Mouse (Mus musculus) gastrocnemius, postnatal 25 days (tissue): ENCODE measurements around the gene Atp13a2. TPM values are rescaled to one million over a fixed set of nuclear protein-coding genes. Genes with fewer than 3 reads are reported as not detected.

Source experiments
- DNase-seq: peaks from one replicate; pipeline ENCODE4 v3.0.0; 2022
- total RNA-seq, 2 experiments: library from RNA; stranded (reverse); gene quantifications; 1 replicate in 1 of 2; 2 replicates in 1 of 2; pipeline ENCODE4 v1.2.3; 2021

Atp13a2 gene
- total RNA-seq, 2 experiments from 2014 or later: 16.4 to 18.2 TPM

DNA sequence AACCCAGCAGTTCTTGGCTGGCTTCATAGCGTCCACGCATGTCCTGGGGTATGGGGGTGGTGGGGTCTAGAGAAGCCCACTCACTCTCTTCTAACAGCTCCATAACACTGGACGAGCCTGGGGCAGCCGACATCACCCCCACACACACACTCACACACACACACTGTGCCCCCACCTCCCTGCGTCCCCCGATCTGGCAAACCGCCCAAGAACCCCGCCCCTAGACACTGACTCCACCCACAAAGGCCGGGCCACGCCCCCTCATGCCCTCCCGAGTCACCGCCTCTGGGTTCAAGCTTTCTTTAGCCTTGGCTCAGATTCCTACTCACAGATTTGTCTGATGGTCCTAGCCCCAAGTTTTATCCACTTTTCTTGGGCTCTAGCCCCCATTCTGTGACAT, 54.4 kb downstream of the Atp13a2 start:
- DNase-seq: no peak

DNA sequence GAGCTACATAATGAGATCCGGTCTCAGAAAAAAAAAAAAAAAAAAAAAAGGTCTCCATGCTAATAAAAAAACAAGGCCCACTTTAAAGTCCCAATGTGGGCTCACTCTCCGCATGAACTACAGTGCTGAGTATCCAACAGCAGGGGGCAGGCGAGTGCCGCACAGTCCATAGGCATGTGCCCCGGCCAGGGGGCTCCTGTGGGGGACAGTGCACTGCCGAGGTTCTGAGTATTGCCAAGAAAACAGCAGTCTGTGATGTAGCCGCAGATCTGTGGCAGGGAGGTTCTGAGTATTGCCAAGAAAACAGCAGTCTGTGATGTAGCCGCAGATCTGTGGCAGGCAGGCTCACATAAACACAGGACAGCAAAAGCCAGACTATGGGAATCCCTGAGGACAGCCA, 58.1 kb downstream of the Atp13a2 start:
- no peak for DNase-seq

DNA sequence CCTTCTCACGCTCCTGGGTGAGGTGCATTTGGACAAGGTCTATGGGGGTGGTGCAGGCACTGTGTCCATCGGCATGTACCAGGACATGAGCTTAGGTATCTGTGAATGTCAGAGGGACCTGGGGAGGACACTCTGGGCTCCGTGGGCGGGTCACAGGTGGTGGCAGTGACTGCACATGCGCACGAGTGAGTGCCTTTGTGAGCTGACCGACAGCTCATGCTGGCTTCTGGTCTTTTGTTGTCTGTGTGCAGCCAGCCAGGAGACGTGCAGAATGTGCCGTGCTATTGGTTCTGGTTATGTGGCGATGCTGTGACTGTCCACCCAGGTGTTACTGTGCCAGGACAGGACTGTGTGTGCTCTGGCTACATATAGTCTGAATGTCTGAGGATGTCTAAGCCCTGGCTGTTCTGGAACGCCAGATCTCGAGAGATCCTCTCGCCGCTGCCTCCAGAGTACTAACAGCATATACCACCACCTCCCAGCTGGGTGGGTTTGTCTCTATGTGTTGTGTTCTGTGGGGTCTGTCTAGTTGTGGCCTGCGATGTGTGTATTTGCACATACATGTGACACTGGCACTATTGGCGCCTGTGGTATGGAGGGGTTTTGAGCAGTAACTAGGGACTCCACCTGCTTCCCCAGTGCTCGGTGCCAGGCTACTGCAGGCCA, 62.3 kb downstream of the Atp13a2 start:
- no peak for DNase-seq

DNA sequence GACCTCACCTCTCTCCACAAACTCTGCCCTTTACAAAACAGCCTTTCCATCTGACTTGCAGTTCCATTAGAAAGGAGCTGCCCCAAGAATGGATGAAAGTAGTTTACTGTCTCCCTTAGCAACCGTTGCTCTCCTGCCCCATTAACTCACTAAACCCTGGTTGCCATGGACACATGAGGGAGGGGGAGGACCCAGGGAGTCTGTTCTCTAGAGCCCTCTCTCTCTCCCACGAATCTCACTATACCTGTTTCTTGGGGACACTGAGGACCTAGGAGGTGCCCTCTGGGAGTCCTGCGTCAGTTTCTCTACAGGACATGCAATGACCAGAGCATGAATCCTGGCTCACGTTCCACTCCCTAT, 62.8 kb downstream of the Atp13a2 start:
- DNase-seq: no peak

DNA sequence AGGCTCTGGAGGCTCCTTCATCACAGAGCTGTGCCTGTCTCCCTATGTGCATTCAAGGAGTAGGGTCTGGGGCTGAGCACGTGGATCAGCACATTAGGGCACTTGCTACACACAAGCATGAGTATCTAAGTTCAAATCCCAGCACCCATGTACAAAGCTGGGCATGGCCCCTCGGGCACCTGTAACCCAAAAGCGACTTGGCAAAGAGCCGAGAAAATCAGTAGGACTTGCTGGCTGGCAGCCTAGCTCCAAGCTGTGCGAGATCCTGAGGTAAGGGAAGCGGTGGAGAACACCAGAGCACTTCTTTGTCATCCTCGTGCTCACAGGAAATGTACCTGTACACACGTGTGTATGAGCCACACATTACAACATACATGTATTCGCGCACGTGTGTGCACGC, 65.8 kb downstream of the Atp13a2 start:
- DNase-seq: no peak

DNA sequence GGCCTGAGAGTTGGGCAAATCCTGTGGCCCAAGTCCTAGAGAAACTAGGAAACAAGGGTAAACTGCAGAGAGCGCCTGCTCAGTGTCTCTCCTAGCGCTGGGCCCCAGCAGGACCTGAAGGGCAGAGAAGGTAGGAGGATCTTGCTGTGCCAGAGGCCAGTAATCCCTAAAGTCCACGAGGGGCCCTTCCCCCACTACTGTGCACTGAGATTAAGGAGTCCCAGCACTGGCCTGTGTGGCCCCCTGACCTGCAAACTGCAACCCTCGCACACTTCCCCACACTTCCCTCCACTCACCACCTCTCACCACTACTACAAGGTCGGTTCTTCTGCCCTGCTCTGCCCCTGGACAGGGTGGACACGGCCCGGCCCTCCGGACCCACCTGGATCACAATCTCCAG, 66.5 kb downstream of the Atp13a2 start:
- no peak for DNase-seq

DNA sequence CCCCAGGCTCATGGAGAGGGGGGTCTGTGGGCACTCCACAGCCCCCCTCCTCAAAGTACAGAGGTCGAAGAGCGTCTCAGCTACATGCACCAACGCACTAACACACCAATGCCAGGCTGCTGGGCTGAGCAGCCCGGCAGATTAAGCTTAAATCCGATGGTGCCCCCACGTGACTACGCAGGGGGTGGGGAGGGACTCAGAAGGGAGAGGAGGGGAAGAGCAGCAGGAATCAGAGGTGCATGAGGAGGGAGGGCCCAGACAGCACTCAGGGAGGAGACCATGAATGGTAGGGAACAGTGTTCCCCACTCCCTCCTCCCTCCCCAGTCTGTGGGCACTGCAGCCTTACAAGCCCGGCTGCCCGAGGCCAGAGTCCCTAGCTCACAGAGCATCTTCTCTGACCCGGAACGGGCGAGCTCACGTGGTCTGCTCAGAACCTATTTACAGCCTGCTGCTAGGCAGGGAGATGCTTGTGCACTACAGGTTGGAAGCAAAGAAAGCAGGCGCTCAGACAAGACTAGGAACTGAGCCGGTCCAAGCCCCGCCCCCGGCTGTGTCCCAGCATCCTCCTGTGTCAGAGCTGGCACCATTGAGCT, 67.0 kb downstream of the Atp13a2 start:
- no peak for DNase-seq

Other genes starting within 250 kb of the Atp13a2 start
- not detected for gene Padi6, start 244.2 kb upstream of the Atp13a2 start, total RNA-seq
- under 1 TPM; 0.10 to 0.11 TPM for gene Padi4, start 212.6 kb upstream of the Atp13a2 start, total RNA-seq
- gene Padi3, start 176.2 kb upstream of the Atp13a2 start, total RNA-seq: 1 to 10 TPM; 1.8 to 3.1 TPM
- gene Padi1, start 141.1 kb upstream of the Atp13a2 start, total RNA-seq: under 1 TPM; 0.08 to 0.11 TPM
- gene Padi2, start 80.5 kb upstream of the Atp13a2 start, total RNA-seq: 100 to 1,000 TPM; 148 to 165 TPM
- 100 to 1,000 TPM; 613 to 621 TPM for gene Sdhb, start 25.7 kb upstream of the Atp13a2 start, total RNA-seq
- 10 to 100 TPM; 11.9 to 13.3 TPM for gene Mfap2, start 23.5 kb downstream of the Atp13a2 start, total RNA-seq
- 1 to 10 TPM; 1.8 to 2.4 TPM for gene Crocc, start 73.7 kb downstream of the Atp13a2 start, total RNA-seq
- 10 to 100 TPM; 12.6 to 14.5 TPM for gene Necap2, start 91.5 kb downstream of the Atp13a2 start, total RNA-seq
- gene Spata21, start 101.5 kb downstream of the Atp13a2 start, total RNA-seq: not detected
- gene Szrd1, start 152.9 kb downstream of the Atp13a2 start, total RNA-seq: 100 to 1,000 TPM; 131 to 162 TPM
- gene Fbxo42, start 161.0 kb downstream of the Atp13a2 start, total RNA-seq: 1 to 10 TPM; 7.3 to 9.6 TPM
- gene Rsg1, start 227.1 kb downstream of the Atp13a2 start, total RNA-seq: under 1 TPM in 1 of 2 experiments, not detected in 1; 0.27 TPM